Mouse (Mus musculus): ENCODE results near the gene A230050P20Rik. TPM values are rescaled to one million over a fixed set of nuclear protein-coding genes. Genes with fewer than 3 reads are reported as not detected.
A peak's percentile ranks its signal among the peaks of the same experiment; 100 is the strongest.

The A230050P20Rik gene
- polyA plus RNA-seq, 1 experiment from 2014 or later: 2.4 TPM

DNA sequence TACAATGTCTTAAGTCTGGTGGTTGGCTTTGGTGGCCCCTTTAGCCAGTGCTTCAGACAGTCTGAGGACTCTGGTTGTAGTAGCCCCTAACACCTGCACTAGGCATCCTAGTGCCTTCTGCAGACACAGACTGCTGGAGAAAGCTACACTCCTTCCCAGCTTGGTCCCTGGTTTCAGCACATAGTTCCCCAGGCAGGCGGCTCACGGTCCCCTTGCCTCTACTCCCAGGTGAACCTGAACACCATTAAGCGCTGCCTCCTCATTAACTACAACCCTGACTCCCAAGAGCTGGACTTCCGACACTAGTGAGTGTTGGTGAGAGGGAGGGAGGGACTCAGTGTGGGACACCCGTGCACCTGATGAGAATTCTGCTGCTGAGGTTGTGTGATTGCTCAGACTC, 22.0 kb downstream of the A230050P20Rik start:
- Histone ChIP-seq H3K27me3 (no peaks in the 10 kb centered on the region), H3K27ac (no peak overlapping the region), H3K9me3 (replicated peaks) (no peaks in the 10 kb centered on the region), H3K4me3 (no peak overlapping the region), H3K4me1 (peaks cover 16% of the 10 kb centered on the region), H3K9ac (no peak overlapping the region), H3K36me3 (peaks cover 60% of the 10 kb centered on the region), H3K4me2 (replicated peaks) (no peak overlapping the region)
- WGBS: 96% methylated on average over 5 of the region's 5 CpGs
- no peak for ATAC-seq (ENCODE audit: low FRiP score)

DNA sequence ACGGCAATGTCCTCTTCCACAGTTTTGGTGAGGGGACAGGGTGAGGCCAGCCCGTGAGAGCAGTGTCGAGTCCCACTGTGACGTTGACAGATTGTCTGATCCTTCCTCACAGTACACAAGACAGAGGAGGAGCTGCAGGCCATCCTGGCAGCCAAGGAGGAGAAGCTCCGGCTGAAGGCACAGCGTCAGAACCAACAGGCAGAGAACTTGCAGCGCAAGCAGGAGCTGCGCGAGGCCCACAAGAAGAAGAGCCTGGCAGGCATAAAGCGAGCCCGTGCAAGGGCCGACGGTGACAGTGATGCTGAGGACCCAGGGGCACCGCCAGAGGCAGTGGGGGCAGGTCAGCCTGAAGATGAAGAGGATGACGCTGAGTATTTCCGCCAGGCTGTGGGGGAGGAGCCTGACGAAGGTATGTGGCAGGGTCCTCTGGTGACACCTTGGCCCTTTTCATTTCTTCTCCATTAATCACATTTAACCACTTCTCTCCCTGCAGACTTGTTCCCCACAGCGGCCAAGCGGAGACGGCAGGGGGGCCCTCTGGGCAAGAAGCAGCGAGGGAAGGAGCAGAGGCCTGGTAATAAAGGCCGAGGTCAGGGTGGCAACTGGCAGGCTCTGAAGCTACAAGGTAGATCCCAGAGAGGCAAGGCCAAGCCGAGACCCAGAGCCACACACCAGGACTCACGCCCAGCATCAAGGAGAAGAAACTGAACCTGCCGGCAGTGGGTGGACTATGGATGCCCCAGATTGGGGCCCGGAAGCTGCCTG, 23.1 kb downstream of the A230050P20Rik start:
- Histone ChIP-seq H3K27ac (no peak overlapping the region), H3K9me3 (replicated peaks) (no peaks in the 10 kb centered on the region), H3K4me3 (no peak overlapping the region), H3K9ac (no peak overlapping the region), H3K4me2 (replicated peaks) (no peak overlapping the region), H3K27me3 (no peaks in the 10 kb centered on the region), H3K36me3 (peaks cover 70% of the 10 kb centered on the region), H3K4me1 (peaks cover 16% of the 10 kb centered on the region)
- ATAC-seq (ENCODE audit: low FRiP score): no peak
- WGBS: 83% methylated on average over 26 of the region's 26 CpGs

DNA sequence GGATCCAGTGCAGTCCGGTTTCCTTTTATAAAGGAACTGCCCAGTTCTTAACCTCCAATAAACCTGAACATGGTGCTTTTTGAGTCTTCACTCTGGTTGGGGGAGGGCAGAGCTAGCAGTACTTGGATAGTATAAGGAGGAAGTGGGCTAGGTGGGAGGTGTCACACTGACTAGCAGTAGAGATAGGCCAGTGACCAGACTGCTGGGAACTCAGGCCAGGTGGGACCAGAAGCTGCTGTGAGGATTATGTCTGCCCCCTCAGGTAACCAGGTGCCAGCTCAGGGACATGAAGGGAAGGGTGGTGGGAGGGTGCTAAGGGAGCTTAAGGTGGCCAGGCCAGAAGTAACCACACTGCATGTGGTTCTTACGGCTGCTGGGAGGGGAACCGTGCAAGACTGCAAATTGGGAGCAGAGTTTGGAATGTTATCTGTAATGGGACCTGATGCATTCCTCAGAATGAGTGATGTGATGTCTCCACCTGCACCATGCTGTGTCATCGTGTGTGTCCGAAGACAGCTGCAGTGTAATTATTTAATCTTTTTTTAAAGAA, 23.7 kb downstream of the A230050P20Rik start:
- no peak overlapping the region for H3K27ac ChIP-seq
- no peak overlapping the region for H3K4me3 ChIP-seq
- H3K36me3 ChIP-seq: peaks cover 72% of the 10 kb centered on the region
- no peak for ATAC-seq (ENCODE audit: low FRiP score)
- WGBS: 82% methylated on average over 5 of the region's 5 CpGs
- no peak overlapping the region for H3K4me2 ChIP-seq (replicated peaks)
- H3K9me3 ChIP-seq (replicated peaks): no peaks in the 10 kb centered on the region
- peaks cover 14% of the 10 kb centered on the region for H3K4me1 ChIP-seq
- H3K9ac ChIP-seq: no peak overlapping the region
- no peaks in the 10 kb centered on the region for H3K27me3 ChIP-seq

GRCm38 (mm10) chr9:20893069-20893468, 24.6 kb downstream of the A230050P20Rik start:
- Histone ChIP-seq H3K27me3 (no peaks in the 10 kb centered on the region), H3K36me3 (peaks cover 72% of the 10 kb centered on the region), H3K9me3 (replicated peaks) (no peaks in the 10 kb centered on the region), H3K4me1 (peaks cover 21% of the 10 kb centered on the region), H3K4me2 (replicated peaks) (no peak overlapping the region), H3K9ac (no peak overlapping the region), H3K4me3 (no peak overlapping the region), H3K27ac (no peak overlapping the region; the same call in 1 of the 2 replicates)
- 67% methylated on average over 5 of the region's 5 CpGs for WGBS
- ATAC-seq (ENCODE audit: low FRiP score): no peak

DNA sequence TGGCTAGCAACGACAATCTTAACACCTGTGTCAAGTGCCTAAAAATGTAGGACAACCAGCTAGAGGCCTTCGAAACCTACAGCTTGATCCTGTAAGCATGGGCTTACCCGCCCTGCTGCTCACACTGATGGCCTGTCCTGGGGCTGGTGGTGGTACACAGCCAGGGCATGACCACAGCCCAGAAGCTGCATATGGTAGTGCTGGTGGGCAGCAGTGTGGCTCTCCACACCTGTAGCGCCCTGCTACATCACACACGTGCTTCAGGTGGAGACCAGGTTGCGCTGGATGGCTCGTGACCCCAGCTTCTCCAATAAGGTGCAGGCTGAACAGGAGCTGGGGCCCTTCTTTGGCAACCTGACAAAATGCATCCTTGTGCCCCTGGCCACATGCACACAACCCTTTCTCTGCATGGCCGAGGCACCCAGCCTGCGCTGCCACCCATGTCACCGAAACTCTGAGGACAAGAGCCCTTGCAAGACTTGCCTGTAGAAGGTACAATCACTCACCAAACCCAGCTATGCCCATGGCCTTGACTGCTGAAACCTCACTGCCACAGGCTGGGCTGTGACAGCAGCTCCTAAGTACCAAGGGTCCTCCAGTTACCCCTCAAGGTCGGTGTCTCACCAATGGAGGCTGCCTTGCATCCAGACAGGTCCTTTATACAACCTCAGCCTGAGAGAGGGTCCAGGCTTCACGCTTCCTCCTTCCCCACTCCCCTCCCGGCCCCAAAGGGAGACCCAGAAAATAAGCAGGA, 25.3 kb downstream of the A230050P20Rik start:
- H3K9me3 ChIP-seq (replicated peaks): no peaks in the 10 kb centered on the region
- H3K4me3 ChIP-seq: no peak overlapping the region
- no peak overlapping the region for H3K27ac ChIP-seq
- no peak overlapping the region for H3K4me2 ChIP-seq (replicated peaks)
- H3K27me3 ChIP-seq: no peaks in the 10 kb centered on the region
- H3K36me3 ChIP-seq: peaks cover 72% of the 10 kb centered on the region
- H3K9ac ChIP-seq: no peak overlapping the region
- 87% methylated on average over 13 of the region's 13 CpGs for WGBS
- peaks cover 18% of the 10 kb centered on the region for H3K4me1 ChIP-seq
- ATAC-seq (ENCODE audit: low FRiP score): no peak

GRCm38 (mm10) chr9:20894629-20895028, 26.2 kb downstream of the A230050P20Rik start:
- no peak for ATAC-seq (ENCODE audit: low FRiP score)
- Histone ChIP-seq H3K4me2 (replicated peaks) (no peak overlapping the region), H3K4me3 (no peak overlapping the region), H3K4me1 (peaks cover 15% of the 10 kb centered on the region), H3K27me3 (peaks cover 6% of the 10 kb centered on the region; the same call in 1 of the 2 replicates), H3K9ac (no peak overlapping the region), H3K9me3 (replicated peaks) (no peaks in the 10 kb centered on the region), H3K36me3 (peaks cover 70% of the 10 kb centered on the region), H3K27ac (no peak overlapping the region)
- 91% methylated on average over 15 of the region's 15 CpGs for WGBS

GRCm38 (mm10) chr9:20895382-20895781, 26.9 kb downstream of the A230050P20Rik start:
- Histone ChIP-seq H3K9me3 (replicated peaks) (no peaks in the 10 kb centered on the region), H3K4me2 (replicated peaks) (no peak overlapping the region), H3K4me1 (peaks cover 15% of the 10 kb centered on the region), H3K36me3 (peaks cover 62% of the 10 kb centered on the region), H3K4me3 (no peak overlapping the region), H3K27ac (no peak overlapping the region), H3K27me3 (peaks cover 6% of the 10 kb centered on the region; the same call in 1 of the 2 replicates), H3K9ac (no peak overlapping the region)
- WGBS: 98% methylated on average over 9 of the region's 9 CpGs
- ATAC-seq (ENCODE audit: low FRiP score): no peak

GRCm38 (mm10) chr9:20897736-20898510, 29.5 kb downstream of the A230050P20Rik start:
- peak overlapping the region; percentile 97 for H3K9ac ChIP-seq
- peaks cover 6% of the 10 kb centered on the region; the same call in 1 of the 2 replicates for H3K27me3 ChIP-seq
- H3K27ac ChIP-seq: 0 out of 2 replicates have a peak overlapping the region, but pooled peaks have one; percentile 40
- peaks cover 37% of the 10 kb centered on the region for H3K36me3 ChIP-seq
- H3K4me2 ChIP-seq (replicated peaks): peak overlapping the region; percentile 99
- H3K4me3 ChIP-seq: peak overlapping the region; percentile 98
- 11% methylated on average over 16 of the region's 39 CpGs for WGBS
- peak; percentile 71 for ATAC-seq (ENCODE audit: low FRiP score)
- H3K4me1 ChIP-seq: peaks cover 15% of the 10 kb centered on the region
- no peaks in the 10 kb centered on the region for H3K9me3 ChIP-seq (replicated peaks)

GRCm38 (mm10) chr9:20898511-20899073, 30.1 kb downstream of the A230050P20Rik start, which contains the start of gene Eif3g:
Gene Eif3g, minus strand, starts transcription at chr9:20898623.
- H3K27me3 ChIP-seq: peaks cover 6% of the 10 kb centered on the region; the same call in 1 of the 2 replicates
- peak within 1 kb of the TSS; percentile 98 for H3K4me3 ChIP-seq
- peaks cover 30% of the 10 kb centered on the region for H3K36me3 ChIP-seq
- peak; percentile 84 for ATAC-seq (ENCODE audit: low FRiP score)
- peak within 1 kb of the TSS; percentile 99 for H3K4me2 ChIP-seq (replicated peaks)
- H3K9ac ChIP-seq: peak within 1 kb of the TSS; percentile 97
- H3K9me3 ChIP-seq (replicated peaks): no peaks in the 10 kb centered on the region
- peaks cover 15% of the 10 kb centered on the region for H3K4me1 ChIP-seq
- 5% methylated on average over 34 of the region's 34 CpGs for WGBS
- H3K27ac ChIP-seq: 0 out of 2 replicates have a peak within 1 kb of the TSS, but pooled peaks have one; percentile 40

DNA sequence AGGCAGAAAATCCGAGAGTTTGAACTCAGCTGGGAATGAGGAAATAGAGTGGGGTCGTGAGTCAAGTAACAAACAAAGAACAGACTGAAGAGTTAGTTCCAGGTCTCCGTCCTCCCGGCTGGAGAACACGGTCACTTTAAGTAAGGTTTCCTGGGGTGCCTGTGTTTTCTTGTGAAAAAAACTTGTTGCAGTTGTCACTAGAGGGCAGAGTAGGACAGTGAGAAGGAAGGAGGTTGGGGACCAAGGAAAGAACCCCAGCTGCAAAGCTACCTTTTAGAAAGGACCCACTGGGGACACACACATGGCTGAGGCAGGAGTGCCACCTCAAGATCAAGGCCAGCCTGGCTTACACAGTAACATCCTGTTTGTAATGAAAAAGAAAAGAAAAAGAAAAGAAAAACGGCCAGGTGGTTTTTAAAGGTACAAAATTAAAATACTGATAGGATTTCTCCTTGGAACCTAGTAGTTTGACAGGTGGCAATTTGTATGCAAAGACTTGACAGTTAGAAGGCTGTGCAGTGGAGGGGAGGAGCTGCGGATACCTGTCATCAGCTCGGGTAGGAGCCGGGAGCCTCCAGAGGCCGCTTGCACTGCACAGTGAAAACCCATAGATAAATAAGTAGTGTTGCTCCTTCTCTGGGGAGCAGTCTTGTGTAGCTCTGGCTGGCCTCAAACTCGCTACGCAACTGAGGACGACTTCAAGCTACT, 33.2 kb downstream of the A230050P20Rik start:
- no peak for ATAC-seq (ENCODE audit: low FRiP score)
- Histone ChIP-seq H3K4me2 (replicated peaks) (no peak overlapping the region), H3K4me1 (peaks cover 15% of the 10 kb centered on the region), H3K4me3 (no peak overlapping the region), H3K9ac (no peak overlapping the region), H3K36me3 (peaks cover 25% of the 10 kb centered on the region), H3K27me3 (peaks cover 6% of the 10 kb centered on the region; the same call in 1 of the 2 replicates), H3K9me3 (replicated peaks) (no peaks in the 10 kb centered on the region), H3K27ac (no peak overlapping the region)
- WGBS: 23% methylated on average over 13 of the region's 13 CpGs

DNA sequence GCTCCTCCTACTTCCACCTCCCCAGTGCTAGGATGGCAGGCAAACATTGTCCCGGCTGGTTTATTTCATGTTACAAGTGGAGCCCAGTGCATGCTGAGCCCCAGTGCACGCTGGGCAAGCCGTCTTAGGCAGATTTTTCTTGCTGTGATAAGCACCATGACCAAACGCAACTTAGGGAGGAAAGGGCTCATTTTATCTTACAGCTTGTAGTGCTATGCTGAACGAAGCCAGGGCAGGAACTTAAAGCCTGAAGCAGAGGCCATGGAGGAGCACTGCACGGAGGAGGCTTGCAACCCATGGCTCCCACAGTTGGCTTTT, 33.7 kb downstream of the A230050P20Rik start:
- no peaks in the 10 kb centered on the region for H3K9me3 ChIP-seq (replicated peaks)
- no peak overlapping the region for H3K9ac ChIP-seq
- peaks cover 28% of the 10 kb centered on the region for H3K36me3 ChIP-seq
- H3K4me1 ChIP-seq: peaks cover 14% of the 10 kb centered on the region
- no peak for ATAC-seq (ENCODE audit: low FRiP score)
- H3K27ac ChIP-seq: no peak overlapping the region
- WGBS: 43% methylated on average over 6 of the region's 6 CpGs
- H3K27me3 ChIP-seq: peaks cover 6% of the 10 kb centered on the region; the same call in 1 of the 2 replicates
- H3K4me3 ChIP-seq: no peak overlapping the region
- H3K4me2 ChIP-seq (replicated peaks): no peak overlapping the region
